Mouse (Mus musculus) lung, postnatal 25 days (tissue): Measurements from ENCODE around the gene Lgr6.

Experiments used
- DNase-seq: peaks from one replicate; pipeline ENCODE4 v3.0.0; 2022; ENCODE audit warnings: low spot score

Lgr6 gene

GRCm38 (mm10) chr1:134955637-134956176 is 149.4 kb downstream of the Lgr6 start, which contains the start of gene Ppp1r12b:
Ppp1r12b (minus strand) TSS chr1:134955942.
- peak; percentile 96 for DNase-seq

- DNase-seq: peak; percentile 16
Observed at GRCm38 (mm10) chr1:134955050-134955636, 149.9 kb downstream of the Lgr6 start.

- DNase-seq: no peak
Observed at GRCm38 (mm10) chr1:134949946-134950345, 155.1 kb downstream of the Lgr6 start.

GRCm38 (mm10) chr1:134947590-134947989 is 157.5 kb downstream of the Lgr6 start:
- no peak for DNase-seq

- no peak for DNase-seq
Observed at GRCm38 (mm10) chr1:134942898-134943297, 162.2 kb downstream of the Lgr6 start.

GRCm38 (mm10) chr1:134940863-134941262 is 164.2 kb downstream of the Lgr6 start:
- DNase-seq: no peak

- DNase-seq: no peak
Observed at GRCm38 (mm10) chr1:134938233-134938632, 166.8 kb downstream of the Lgr6 start.

GRCm38 (mm10) chr1:134936335-134936734 is 168.7 kb downstream of the Lgr6 start:
- DNase-seq: peak; percentile 12
